Mouse (Mus musculus) lung, postnatal 0 days (tissue): Measurements from ENCODE around the gene Sgsm2. TPM values are rescaled to one million over a fixed set of nuclear protein-coding genes. Genes with fewer than 3 reads are reported as not detected.
A peak's percentile ranks its signal among the peaks of the same experiment; 100 is the strongest.

Experiments used
- ATAC-seq: fragments of 200-750 bp; cut with Nextera tagmentation; 2 replicates; pipeline ENCODE4 v1.8.0; 2017; ENCODE audit warnings: moderate library complexity
- DNase-seq: peaks from one replicate; pipeline ENCODE4 v3.0.0-alpha.2; 2016; ENCODE audit warnings: low spot score
- H3K27ac ChIP-seq: fragments of 300-500 bp; sonication (generic); 2 replicates; pipeline ENCODE4 v1.5.1; 2014; ENCODE audit warnings: antibody characterized with exemption, mild to moderate bottlenecking, low read length, mixed read lengths
- H3K27me3 ChIP-seq: fragments of 300-500 bp; sonication (generic); replicated peaks from 2 replicates; pipeline ENCODE4 v1.6.1; 2014; ENCODE audit warnings: low read length, mixed read lengths; ENCODE audit not compliant: insufficient read depth
- H3K36me3 ChIP-seq: fragments of 300-500 bp; sonication (generic); 2 replicates; pipeline ENCODE4 v1.6.1; 2014; ENCODE audit warnings: low read length, mixed read lengths; ENCODE audit not compliant: insufficient read depth
- H3K4me1 ChIP-seq: fragments of 300-500 bp; sonication (generic); 2 replicates; pipeline ENCODE4 v1.6.1; 2014; ENCODE audit warnings: antibody characterized with exemption, low read depth, low read length, mixed read lengths; ENCODE audit not compliant: insufficient read depth
- H3K4me2 ChIP-seq: fragments of 300-500 bp; sonication (generic); replicated peaks from 2 replicates; pipeline ENCODE4 v1.6.1; 2014; ENCODE audit warnings: low read depth, mild to moderate bottlenecking, low read length, moderate library complexity, mixed read lengths
- H3K4me3 ChIP-seq: fragments of 300-500 bp; sonication (generic); 2 replicates; pipeline ENCODE4 v1.5.1; 2014; ENCODE audit warnings: low read depth, low read length
- H3K9ac ChIP-seq: fragments of 300-500 bp; sonication (generic); replicated peaks from 2 replicates; pipeline ENCODE4 v1.6.1; 2014; ENCODE audit warnings: low read depth, mild to moderate bottlenecking
- H3K9me3 ChIP-seq: fragments of 300-500 bp; sonication (generic); 2 replicates; pipeline ENCODE4 v1.6.1; 2016; ENCODE audit warnings: low read length, mixed read lengths
- CTCF ChIP-seq: IDR thresholded peaks from 2 replicates; pipeline ENCODE4 v1.5.1; 2016; ENCODE audit warnings: antibody characterized with exemption, mild to moderate bottlenecking
- EP300 ChIP-seq: IDR thresholded peaks from 2 replicates; pipeline ENCODE4 v1.6.1; 2016; ENCODE audit warnings: antibody characterized with exemption, mild to moderate bottlenecking, control low read depth
- WGBS: fragments of 180-500 bp; shearing (Covaris S2); extraction: QIAGEN DNeasy Blood & Tissue Kit; methylation state at CpG from one replicate; pipeline ENCODE4 v1.1.7; 2014; 5-methylcytosine and 5-hydroxymethylcytosine counted together
- polyA plus RNA-seq: library from polyadenylated mRNA; unstranded; fragments of >200 nt; fragmentation: Nextera tagmentation; extraction: Ambion mirVana; gene quantifications from 2 replicates; pipeline ENCODE4 v1.2.1, GENCODE M21; 2015

Gene Sgsm2
- polyA plus RNA-seq, 1 experiment from 2014 or later = 2.5 TPM

DNA sequence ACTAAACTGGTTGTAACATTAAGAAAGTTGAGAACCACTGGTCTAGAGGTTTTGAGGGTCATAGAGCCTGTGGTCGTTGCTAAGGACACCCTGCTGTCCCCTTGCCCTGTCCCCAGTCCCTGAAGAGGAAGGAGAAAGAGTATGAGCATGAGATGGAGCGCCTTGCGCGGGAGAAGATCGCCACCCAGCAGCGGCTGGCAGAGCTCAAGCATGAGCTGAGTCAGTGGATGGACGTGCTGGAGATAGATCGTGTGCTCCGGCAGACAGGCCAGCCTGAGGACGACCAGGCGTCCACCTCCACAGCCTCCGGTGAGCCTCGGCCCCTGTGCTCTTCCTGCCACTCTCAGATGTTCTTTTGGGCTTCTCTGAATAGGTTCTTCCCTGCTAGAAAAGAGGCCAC lies 54.8 kb downstream of the Sgsm2 start:
- Histone ChIP-seq H3K27me3 (no peaks in the 10 kb centered on the region), H3K4me1 (peaks cover 12% of the 10 kb centered on the region; the same call in 1 of the 2 replicates), H3K4me3 (no peak overlapping the region), H3K4me2 (no peak overlapping the region), H3K36me3 (peaks cover 12% of the 10 kb centered on the region; the same call in 1 of the 2 replicates), H3K27ac (no peak overlapping the region), H3K9me3 (no peaks in the 10 kb centered on the region), H3K9ac (no peak overlapping the region)
- no peak for DNase-seq
- ATAC-seq = no peak
- TF ChIP-seq CTCF (no peak), EP300 (no peak)
- 77% methylated on average over 13 of the region's 13 CpGs for WGBS

DNA sequence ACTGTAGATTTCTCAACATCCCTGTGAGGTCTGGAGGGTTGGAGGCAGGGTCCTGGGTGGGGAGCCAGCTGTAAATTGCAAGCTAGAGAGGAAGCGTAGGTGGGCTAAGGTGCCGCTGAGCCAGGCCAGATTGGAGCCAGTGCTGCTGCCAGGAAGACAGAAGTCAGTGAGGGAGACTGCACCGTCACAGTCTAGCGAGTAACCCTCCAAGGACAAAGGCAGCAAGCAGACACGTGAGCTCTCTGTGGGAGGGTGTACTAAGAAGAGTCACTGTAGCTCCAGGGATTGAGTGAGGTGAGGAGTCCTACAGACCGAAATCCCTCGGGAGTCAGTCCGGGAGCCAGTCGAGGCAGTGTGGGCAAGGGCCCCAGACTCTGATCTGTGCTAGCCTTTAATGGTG lies 55.5 kb downstream of the Sgsm2 start:
- Histone ChIP-seq H3K36me3 (peaks cover 12% of the 10 kb centered on the region; the same call in 1 of the 2 replicates), H3K4me1 (peaks cover 12% of the 10 kb centered on the region; the same call in 1 of the 2 replicates), H3K9me3 (no peaks in the 10 kb centered on the region), H3K4me2 (no peak overlapping the region), H3K9ac (no peak overlapping the region), H3K4me3 (no peak overlapping the region), H3K27me3 (no peaks in the 10 kb centered on the region), H3K27ac (no peak overlapping the region)
- 91% methylated on average over 9 of the region's 9 CpGs for WGBS
- DNase-seq (no peak), ATAC-seq (no peak)
- no peak for TF ChIP-seq CTCF
- TF ChIP-seq EP300 = no peak

- 85% methylated on average over 8 of the region's 8 CpGs for WGBS
- no peak overlapping the region for H3K4me3 ChIP-seq
- H3K9ac ChIP-seq = no peak overlapping the region
- DNase-seq = no peak
- no peaks in the 10 kb centered on the region for H3K27me3 ChIP-seq
- no peak overlapping the region for H3K27ac ChIP-seq
- peaks cover 12% of the 10 kb centered on the region; the same call in 1 of the 2 replicates for H3K36me3 ChIP-seq
- no peak overlapping the region for H3K4me2 ChIP-seq
- H3K9me3 ChIP-seq = no peaks in the 10 kb centered on the region
- H3K4me1 ChIP-seq = peaks cover 12% of the 10 kb centered on the region; the same call in 1 of the 2 replicates
- TF ChIP-seq EP300 (no peak), CTCF (no peak)
- no peak for ATAC-seq
Measured at GRCm38 (mm10) chr11:74840739-74841138, 56.1 kb downstream of the Sgsm2 start.

DNA sequence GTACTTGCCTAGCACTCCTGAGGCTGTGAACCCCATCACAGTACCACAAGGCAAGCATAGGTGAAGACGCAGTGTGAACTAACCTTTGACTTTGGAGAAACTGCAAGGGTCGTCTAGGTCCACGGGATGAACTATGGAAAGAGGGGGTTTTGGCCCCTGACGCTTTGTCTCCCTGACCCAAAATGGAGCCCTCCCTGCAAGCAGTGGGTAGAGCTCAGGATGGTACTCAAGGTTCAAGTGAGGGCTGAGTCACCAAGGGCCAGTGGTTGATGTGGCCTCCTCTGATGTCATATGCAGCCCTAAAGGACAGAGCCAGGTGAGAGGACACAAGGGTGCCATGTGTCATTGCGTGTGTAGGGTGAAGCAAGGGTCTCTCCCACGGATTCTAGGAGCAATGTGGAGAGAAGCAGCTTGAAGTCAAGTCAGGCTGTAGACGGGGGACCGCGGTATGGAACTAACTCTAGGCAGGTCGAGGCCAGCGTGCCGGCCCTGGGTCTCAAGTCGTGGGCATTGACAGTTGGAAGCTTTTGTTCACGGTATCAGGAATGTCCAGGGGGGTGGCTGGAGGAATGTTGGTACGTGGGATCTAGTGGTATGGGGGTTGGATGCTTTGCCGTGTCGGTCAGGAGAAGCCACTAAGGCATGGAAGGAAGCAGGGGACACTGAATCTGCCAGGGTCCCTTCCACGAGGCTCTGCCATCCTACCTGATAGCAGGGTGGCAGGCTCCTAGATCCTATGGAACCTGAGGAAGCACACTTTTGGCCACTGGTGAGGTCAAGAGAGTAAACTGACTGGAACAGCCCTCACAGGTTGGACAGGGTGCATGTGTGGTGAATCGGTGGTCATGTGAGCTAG lies 56.8 kb downstream of the Sgsm2 start:
- no peak overlapping the region for H3K4me2 ChIP-seq
- WGBS = 90% methylated on average over 19 of the region's 19 CpGs
- ATAC-seq = no peak

GRCm38 (mm10) chr11:74838971-74839370 lies 57.9 kb downstream of the Sgsm2 start:
- no peak overlapping the region for H3K9ac ChIP-seq
- no peaks in the 10 kb centered on the region for H3K9me3 ChIP-seq
- WGBS = 4% methylated on average over 6 of the region's 6 CpGs
- H3K27me3 ChIP-seq = no peaks in the 10 kb centered on the region
- peaks cover 12% of the 10 kb centered on the region; the same call in 1 of the 2 replicates for H3K36me3 ChIP-seq
- DNase-seq = peak; percentile 97
- H3K4me1 ChIP-seq = peaks cover 16% of the 10 kb centered on the region; the same call in 1 of the 2 replicates
- ATAC-seq = peak; percentile 44
- H3K4me3 ChIP-seq = peak overlapping the region; percentile 46
- H3K4me2 ChIP-seq = peak overlapping the region; percentile 74
- no peak for TF ChIP-seq CTCF
- TF ChIP-seq EP300 = no peak; the same call in 1 of the 2 replicates
- peak overlapping the region; percentile 98 for H3K27ac ChIP-seq

More for the DNA sequence above, 56.8 kb downstream of the Sgsm2 start:
- Histone ChIP-seq H3K9me3 (no peaks in the 10 kb centered on the region), H3K4me1 (peaks cover 12% of the 10 kb centered on the region; the same call in 1 of the 2 replicates), H3K27me3 (no peaks in the 10 kb centered on the region), H3K36me3 (peaks cover 12% of the 10 kb centered on the region; the same call in 1 of the 2 replicates), H3K9ac (no peak overlapping the region), H3K4me3 (no peak overlapping the region), H3K27ac (peak overlapping the region; percentile 98)
- peak; percentile 30 for DNase-seq
- TF ChIP-seq CTCF (no peak), EP300 (no peak)

GRCm38 (mm10) chr11:74838441-74838840 lies 58.4 kb downstream of the Sgsm2 start:
- WGBS = under 1% methylated on average over 26 of the region's 35 CpGs
- Histone ChIP-seq H3K27me3 (no peaks in the 10 kb centered on the region), H3K9ac (peak overlapping the region; percentile 21), H3K4me2 (peak overlapping the region; percentile 74), H3K36me3 (peaks cover 12% of the 10 kb centered on the region; the same call in 1 of the 2 replicates), H3K4me3 (peak overlapping the region; percentile 46), H3K27ac (peak overlapping the region; percentile 98), H3K4me1 (peaks cover 21% of the 10 kb centered on the region; the same call in 1 of the 2 replicates), H3K9me3 (no peaks in the 10 kb centered on the region)
- DNase-seq = peak; percentile 98
- TF ChIP-seq CTCF (no peak), EP300 (no peak; the same call in 1 of the 2 replicates)
- peak; percentile 82 for ATAC-seq
